Mouse (Mus musculus): Measurements from ENCODE around the gene Mrto4. TPM values are rescaled to one million over a fixed set of nuclear protein-coding genes. Genes with fewer than 3 reads are reported as not detected.
"Not testable (repeated sequence)": the region's sequence is repeated elsewhere in the genome, so short reads cannot be mapped to it uniquely, and the experiment has no call there.

Gene Mrto4
- polyA plus RNA-seq (2016; fragmentation: Nextera tagmentation; extraction: Ambion mirVana) = 97.8 and 104 TPM in 2 replicates

- H3K4me1 ChIP-seq = peaks cover 21% of the 10 kb centered on the region
These were observed at the start of gene Mrto4, which contains the start of the genes Emc1 and Ubr4 for GRCm38 (mm10) chr4:139351931-139352711. Mrto4 (minus strand) TSS chr4:139352576. Emc1 (plus strand) TSS chr4:139352587. Ubr4 (plus strand) TSS chr4:139352609.

DNA sequence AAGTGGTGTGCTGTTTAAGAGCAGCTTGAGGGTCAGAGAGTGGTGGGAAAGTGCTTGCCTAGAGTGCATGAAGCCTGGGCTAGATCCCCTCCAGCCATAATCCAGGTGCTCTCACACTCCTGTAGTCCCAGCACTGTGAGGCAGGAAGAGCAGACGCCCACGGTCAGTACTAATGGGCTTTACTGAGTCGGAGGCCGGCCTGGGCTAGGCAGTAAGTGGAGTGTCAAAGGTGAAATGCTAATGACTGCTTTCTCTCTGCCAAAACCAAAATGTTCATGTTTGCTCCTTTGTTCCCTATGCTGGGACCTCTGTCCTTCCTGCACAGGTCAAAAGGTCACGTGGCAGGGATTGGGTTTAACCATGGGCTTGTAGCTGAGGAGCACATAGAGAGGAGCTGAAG is 48.1 kb upstream of the Mrto4 start:
- Histone ChIP-seq H3K27me3 (replicated peaks) (no peaks in the 10 kb centered on the region), H3K9ac (no peak overlapping the region), H3K4me3 (no peak overlapping the region), H3K4me1 (no peaks in the 10 kb centered on the region), H3K27ac (no peak overlapping the region), H3K4me2 (replicated peaks) (no peak overlapping the region), H3K36me3 (peaks cover 94% of the 10 kb centered on the region), H3K9me3 (no peaks in the 10 kb centered on the region)
- no peak for ATAC-seq (ENCODE audit: low FRiP score, low read depth)
- WGBS = 89% methylated on average over 5 of the region's 5 CpGs

More at GRCm38 (mm10) chr4:139351931-139352711, at the start of gene Mrto4, which contains the start of the genes Emc1 and Ubr4:
- H3K36me3 ChIP-seq = peaks cover 53% of the 10 kb centered on the region
- peak; percentile 95 for ATAC-seq (ENCODE audit: low FRiP score, low read depth)
- H3K9ac ChIP-seq = peak within 1 kb of the TSS; percentile 90
- H3K4me2 ChIP-seq (replicated peaks) = peak within 1 kb of the TSS; percentile 91
- under 1% methylated on average over 64 of the region's 64 CpGs for WGBS
- H3K27ac ChIP-seq = peak within 1 kb of the TSS; percentile 90
- H3K27me3 ChIP-seq (replicated peaks) = no peaks in the 10 kb centered on the region
- peak within 1 kb of the TSS; percentile 88 for H3K4me3 ChIP-seq
- H3K9me3 ChIP-seq = no peaks in the 10 kb centered on the region

- Histone ChIP-seq H3K36me3 (peaks cover 94% of the 10 kb centered on the region), H3K4me3 (no peak overlapping the region)
- 84% methylated on average over 2 of the region's 2 CpGs for WGBS
These were observed 43.1 kb upstream of the Mrto4 start for GRCm38 (mm10) chr4:139395431-139395830.

DNA sequence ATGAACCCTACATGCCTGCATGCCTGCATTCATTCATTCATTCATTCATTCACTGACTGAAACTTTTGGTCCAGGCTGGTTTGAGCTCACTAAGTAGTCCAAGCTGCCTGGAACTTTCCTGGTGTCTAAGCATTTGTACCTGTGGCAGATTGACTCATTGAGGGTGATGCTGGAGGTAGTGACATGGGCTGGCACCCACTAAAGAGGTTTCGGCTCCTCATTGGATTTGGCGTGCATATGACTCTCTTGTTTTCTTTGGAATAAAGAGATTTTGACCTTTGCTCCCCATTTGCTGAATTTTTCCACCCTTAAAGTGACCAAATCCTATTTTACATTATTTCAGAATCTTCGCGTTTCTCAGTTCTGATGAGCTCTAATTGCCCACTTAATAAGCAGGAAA is 37.2 kb upstream of the Mrto4 start:
- WGBS = 92% methylated on average over 4 of the region's 4 CpGs
- Histone ChIP-seq H3K36me3 (peaks cover 48% of the 10 kb centered on the region), H3K27ac (no peak overlapping the region), H3K4me1 (no peaks in the 10 kb centered on the region), H3K9ac (no peak overlapping the region), H3K4me3 (no peak overlapping the region), H3K9me3 (no peaks in the 10 kb centered on the region), H3K4me2 (replicated peaks) (no peak overlapping the region), H3K27me3 (replicated peaks) (no peaks in the 10 kb centered on the region)
- ATAC-seq (ENCODE audit: low FRiP score, low read depth) = no peak

More at GRCm38 (mm10) chr4:139395431-139395830, 43.1 kb upstream of the Mrto4 start:
- Histone ChIP-seq H3K4me1 (no peaks in the 10 kb centered on the region), H3K9me3 (no peaks in the 10 kb centered on the region), H3K27ac (no peak overlapping the region), H3K9ac (no peak overlapping the region), H3K4me2 (replicated peaks) (no peak overlapping the region), H3K27me3 (replicated peaks) (no peaks in the 10 kb centered on the region)
- ATAC-seq (ENCODE audit: low FRiP score, low read depth) = no peak

GRCm38 (mm10) chr4:139386869-139387319 is 34.5 kb upstream of the Mrto4 start:
- H3K9me3 ChIP-seq = no peaks in the 10 kb centered on the region
- H3K36me3 ChIP-seq = peaks cover 24% of the 10 kb centered on the region
- H3K9ac ChIP-seq = no peak overlapping the region
- WGBS = 81% methylated on average over 6 of the region's 6 CpGs
- peaks cover 13% of the 10 kb centered on the region for H3K4me1 ChIP-seq
- ATAC-seq (ENCODE audit: low FRiP score, low read depth) = no peak
- H3K27ac ChIP-seq = no peak overlapping the region
- no peak overlapping the region for H3K4me2 ChIP-seq (replicated peaks)
- H3K4me3 ChIP-seq = no peak overlapping the region
- H3K27me3 ChIP-seq (replicated peaks) = no peaks in the 10 kb centered on the region

DNA sequence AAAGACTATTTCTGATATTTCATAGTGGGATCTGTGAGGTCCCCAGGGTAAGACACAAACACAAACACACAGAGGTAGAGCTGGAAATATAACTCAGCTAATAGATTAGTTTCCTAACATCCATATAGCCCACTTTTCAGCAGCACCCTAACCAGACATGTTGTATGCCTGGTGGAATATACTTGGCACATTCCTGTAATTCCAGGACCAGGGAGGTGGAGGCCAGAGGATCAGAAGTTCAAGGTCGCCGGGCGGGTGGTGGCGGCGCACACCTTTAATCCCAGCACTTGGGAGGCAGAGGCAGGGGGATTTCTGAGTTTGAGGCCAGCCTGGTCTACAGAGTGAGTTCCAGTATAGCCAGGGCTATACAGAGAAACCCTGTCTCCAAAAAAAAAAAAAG is 33.5 kb upstream of the Mrto4 start:
- not testable (repeated sequence) for ATAC-seq (ENCODE audit: low FRiP score, low read depth); H3K9ac ChIP-seq; H3K27ac ChIP-seq; H3K27me3 ChIP-seq (replicated peaks); H3K4me3 ChIP-seq; H3K9me3 ChIP-seq; H3K4me2 ChIP-seq (replicated peaks)
- peaks cover 21% of the 10 kb centered on the region for H3K4me1 ChIP-seq
- peaks cover 14% of the 10 kb centered on the region for H3K36me3 ChIP-seq
- WGBS = 90% methylated on average over 5 of the region's 5 CpGs

GRCm38 (mm10) chr4:139382231-139382630 is 29.9 kb upstream of the Mrto4 start:
- H3K4me2 ChIP-seq (replicated peaks) = peak overlapping the region; percentile 92
- no peak overlapping the region for H3K9ac ChIP-seq
- no peak overlapping the region for H3K27ac ChIP-seq
- no peaks in the 10 kb centered on the region for H3K9me3 ChIP-seq
- H3K4me3 ChIP-seq = no peak overlapping the region
- WGBS = 82% methylated on average over 7 of the region's 7 CpGs
- H3K36me3 ChIP-seq = peaks cover 5% of the 10 kb centered on the region; the same call in 1 of the 2 replicates
- no peak for ATAC-seq (ENCODE audit: low FRiP score, low read depth)
- H3K27me3 ChIP-seq (replicated peaks) = no peaks in the 10 kb centered on the region
- H3K4me1 ChIP-seq = peaks cover 27% of the 10 kb centered on the region

GRCm38 (mm10) chr4:139381452-139381845 is 29.1 kb upstream of the Mrto4 start:
- 59% methylated on average over 4 of the region's 4 CpGs for WGBS
- H3K36me3 ChIP-seq = peaks cover 9% of the 10 kb centered on the region; the same call in 1 of the 2 replicates
- no peaks in the 10 kb centered on the region for H3K27me3 ChIP-seq (replicated peaks)
- peak overlapping the region; percentile 92 for H3K4me2 ChIP-seq (replicated peaks)
- peaks cover 27% of the 10 kb centered on the region for H3K4me1 ChIP-seq
- no peaks in the 10 kb centered on the region for H3K9me3 ChIP-seq
- peak overlapping the region; percentile 89 for H3K4me3 ChIP-seq
- no peak overlapping the region for H3K27ac ChIP-seq
- peak overlapping the region; percentile 82; the same call in 1 of the 2 replicates for H3K9ac ChIP-seq
- no peak for ATAC-seq (ENCODE audit: low FRiP score, low read depth)

DNA sequence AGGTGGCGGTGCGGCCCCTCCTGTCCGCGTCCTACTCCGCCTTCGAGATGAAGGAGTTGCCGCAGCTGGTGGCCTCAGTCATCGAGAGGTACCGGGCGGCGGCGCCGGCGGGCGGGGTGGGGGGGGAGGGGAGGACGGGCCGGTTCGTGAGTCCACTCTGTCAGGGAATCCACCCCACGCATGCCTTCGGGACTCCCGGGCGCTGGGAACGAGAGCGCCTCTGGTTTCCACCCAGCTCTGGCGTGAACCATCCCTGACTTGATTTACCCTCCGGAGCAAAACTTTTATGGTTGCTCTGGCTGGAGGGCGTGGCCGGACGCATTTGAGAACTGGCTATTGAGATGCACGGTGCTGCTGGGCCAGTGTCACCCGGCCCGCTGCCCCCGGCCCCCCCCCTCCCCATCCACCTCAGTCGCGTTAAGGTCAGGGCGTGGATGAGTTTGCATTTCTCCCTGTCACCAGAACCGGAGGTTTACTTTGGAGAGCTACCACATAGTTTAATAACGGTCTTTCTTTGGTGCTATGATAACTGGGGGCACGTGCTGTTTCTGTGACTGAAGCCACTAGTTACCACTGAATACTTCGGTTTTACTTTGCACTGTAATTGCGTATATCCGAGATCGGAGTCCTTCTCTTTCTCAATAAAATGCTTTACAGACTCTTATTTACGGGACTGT is 28.5 kb upstream of the Mrto4 start:
- peak overlapping the region; percentile 26; the same call in 1 of the 2 replicates for H3K27ac ChIP-seq
- ATAC-seq (ENCODE audit: low FRiP score, low read depth) = peak; percentile 79
- H3K9ac ChIP-seq = peak overlapping the region; percentile 82
- H3K4me2 ChIP-seq (replicated peaks) = peak overlapping the region; percentile 92
- H3K27me3 ChIP-seq (replicated peaks) = no peaks in the 10 kb centered on the region
- no peaks in the 10 kb centered on the region for H3K9me3 ChIP-seq
- WGBS = 3% methylated on average over 43 of the region's 44 CpGs
- peaks cover 27% of the 10 kb centered on the region for H3K4me1 ChIP-seq
- peak overlapping the region; percentile 89 for H3K4me3 ChIP-seq
- H3K36me3 ChIP-seq = peaks cover 13% of the 10 kb centered on the region; the same call in 1 of the 2 replicates

GRCm38 (mm10) chr4:139380207-139380748 is 27.9 kb upstream of the Mrto4 start:
- Histone ChIP-seq H3K27ac (peak overlapping the region; percentile 26; the same call in 1 of the 2 replicates), H3K4me1 (peaks cover 27% of the 10 kb centered on the region), H3K36me3 (peaks cover 19% of the 10 kb centered on the region), H3K4me3 (peak overlapping the region; percentile 89), H3K9me3 (no peaks in the 10 kb centered on the region), H3K4me2 (replicated peaks) (peak overlapping the region; percentile 92), H3K9ac (peak overlapping the region; percentile 82), H3K27me3 (replicated peaks) (no peaks in the 10 kb centered on the region)
- under 1% methylated on average over 54 of the region's 54 CpGs for WGBS
- ATAC-seq (ENCODE audit: low FRiP score, low read depth) = peak; percentile 96

DNA sequence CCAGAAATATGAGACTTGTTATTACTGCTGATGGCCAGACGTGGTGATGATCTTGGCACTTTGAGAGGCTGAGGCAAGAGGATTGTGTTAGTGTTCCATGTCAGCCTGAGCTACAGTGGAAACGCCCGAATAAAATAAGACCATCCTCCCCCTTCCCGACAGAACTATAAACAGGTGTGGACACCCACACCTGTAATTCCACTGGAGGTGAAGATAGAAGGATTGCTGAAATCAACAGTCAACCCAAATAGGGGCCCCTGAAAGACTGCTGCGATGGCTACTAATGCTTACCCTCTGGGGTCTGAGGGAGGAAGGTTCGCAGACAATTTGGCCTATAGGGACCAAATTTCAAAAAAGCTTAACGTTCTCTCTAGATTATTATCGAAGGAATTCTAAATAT is 27.3 kb upstream of the Mrto4 start:
- Histone ChIP-seq H3K27me3 (replicated peaks) (no peaks in the 10 kb centered on the region), H3K36me3 (peaks cover 25% of the 10 kb centered on the region), H3K9me3 (no peaks in the 10 kb centered on the region), H3K4me1 (peaks cover 27% of the 10 kb centered on the region), H3K4me2 (replicated peaks) (peak overlapping the region; percentile 92), H3K9ac (peak overlapping the region; percentile 82), H3K4me3 (peak overlapping the region; percentile 89), H3K27ac (no peak overlapping the region)
- no peak for ATAC-seq (ENCODE audit: low FRiP score, low read depth)
- WGBS = 16% methylated on average over 8 of the region's 8 CpGs

GRCm38 (mm10) chr4:139373531-139373930 is 21.2 kb upstream of the Mrto4 start:
- 95% methylated on average over 10 of the region's 10 CpGs for WGBS
- Histone ChIP-seq H3K4me1 (no peaks in the 10 kb centered on the region), H3K36me3 (peaks cover 83% of the 10 kb centered on the region), H3K27ac (no peak overlapping the region), H3K4me3 (no peak overlapping the region), H3K4me2 (replicated peaks) (no peak overlapping the region), H3K27me3 (replicated peaks) (no peaks in the 10 kb centered on the region), H3K9me3 (no peaks in the 10 kb centered on the region), H3K9ac (no peak overlapping the region)
- ATAC-seq (ENCODE audit: low FRiP score, low read depth) = no peak

All from neural tube, embryonic 12.5 days (tissue).